Mouse (Mus musculus) midbrain, embryonic 16.5 days (tissue): ENCODE results near the gene Iqck. TPM values are rescaled to one million over a fixed set of nuclear protein-coding genes. Genes with fewer than 3 reads are reported as not detected.

Source experiments
- ATAC-seq: fragments of 200-750 bp; cut with Nextera tagmentation; 2 replicates; pipeline ENCODE4 v1.8.0; 2017; ENCODE audit warnings: moderate TSS enrichment
- H3K27ac ChIP-seq: fragments of 300-500 bp; sonication (generic); 2 replicates; pipeline ENCODE4 v1.5.1; 2014; ENCODE audit warnings: mild to moderate bottlenecking, low read length, mixed read lengths
- H3K27me3 ChIP-seq: fragments of 300-500 bp; sonication (generic); 2 replicates; pipeline ENCODE4 v1.6.1; 2014; ENCODE audit warnings: low read depth, low read length, mixed read lengths; ENCODE audit not compliant: control insufficient read depth, insufficient read depth
- H3K36me3 ChIP-seq: fragments of 300-500 bp; sonication (generic); 2 replicates; pipeline ENCODE4 v1.6.1; 2014; ENCODE audit warnings: mild to moderate bottlenecking, low read length, moderate library complexity, mixed read lengths; ENCODE audit not compliant: control insufficient read depth, insufficient read depth
- H3K4me1 ChIP-seq: fragments of 300-500 bp; sonication (generic); 2 replicates; pipeline ENCODE4 v1.6.1; 2014; ENCODE audit warnings: mild to moderate bottlenecking, low read length, mixed read lengths; ENCODE audit not compliant: control insufficient read depth, insufficient read depth
- H3K4me2 ChIP-seq: fragments of 300-500 bp; sonication (generic); 2 replicates; pipeline ENCODE4 v1.6.1; 2014; ENCODE audit warnings: mild to moderate bottlenecking, low read length, mixed read lengths
- H3K4me3 ChIP-seq: fragments of 300-500 bp; sonication (generic); 2 replicates; pipeline ENCODE4 v1.5.1; 2014; ENCODE audit warnings: low read depth, mild to moderate bottlenecking, low read length, moderate library complexity, mixed read lengths
- H3K9ac ChIP-seq: fragments of 300-500 bp; sonication (generic); 2 replicates; pipeline ENCODE4 v1.6.1; 2014; ENCODE audit warnings: low read depth, low read length, mixed read lengths
- H3K9me3 ChIP-seq: fragments of 300-500 bp; sonication (generic); replicated peaks from 2 replicates; pipeline ENCODE4 v1.6.1; 2014; ENCODE audit warnings: mild to moderate bottlenecking, low read length, mixed read lengths; ENCODE audit not compliant: control insufficient read depth, poor library complexity, severe bottlenecking
- WGBS: fragments of 180-500 bp; shearing (Covaris S2); extraction: QIAGEN DNeasy Blood & Tissue Kit; methylation state at CpG from one replicate; pipeline ENCODE4 v1.1.7; 2014; 5-methylcytosine and 5-hydroxymethylcytosine counted together
- polyA plus RNA-seq: library from polyadenylated mRNA; unstranded; fragments of >200 nt; fragmentation: Nextera tagmentation; extraction: Ambion mirVana; gene quantifications from 2 replicates; pipeline ENCODE4 v1.2.1, GENCODE M21; 2015

Gene Iqck
- polyA plus RNA-seq, 1 experiment from 2014 or later, result 4.8 TPM

DNA sequence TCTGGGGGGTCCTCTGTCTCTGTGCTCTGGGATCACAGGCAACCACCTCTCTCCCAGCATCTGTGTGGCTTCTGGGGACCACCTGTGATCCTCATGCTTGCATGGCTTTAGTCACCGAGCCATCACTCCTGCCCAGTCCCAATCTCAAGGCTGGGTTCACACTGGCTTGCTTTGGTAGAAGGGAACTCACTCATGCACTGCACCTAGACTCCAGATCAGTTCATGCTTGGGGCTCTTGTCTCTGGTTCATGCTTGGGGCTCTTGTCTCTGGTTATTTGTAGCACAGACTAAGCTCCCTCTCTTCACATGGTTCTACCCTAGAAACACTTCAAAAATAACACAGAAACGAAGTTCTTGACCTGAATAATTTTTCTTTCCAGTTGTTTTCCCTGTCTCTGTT, 44.5 kb downstream of the Iqck start:
- 67% methylated on average over 2 of the region's 2 CpGs for WGBS
- H3K9me3 ChIP-seq, result no peaks in the 10 kb centered on the region
- no peak overlapping the region for H3K9ac ChIP-seq
- no peak overlapping the region for H3K4me2 ChIP-seq
- no peak for ATAC-seq
- H3K27me3 ChIP-seq, result no peaks in the 10 kb centered on the region
- H3K4me1 ChIP-seq, result no peaks in the 10 kb centered on the region; the same call in 1 of the 2 replicates
- no peak overlapping the region for H3K4me3 ChIP-seq
- H3K36me3 ChIP-seq, result no peaks in the 10 kb centered on the region
- H3K27ac ChIP-seq, result no peak overlapping the region

DNA sequence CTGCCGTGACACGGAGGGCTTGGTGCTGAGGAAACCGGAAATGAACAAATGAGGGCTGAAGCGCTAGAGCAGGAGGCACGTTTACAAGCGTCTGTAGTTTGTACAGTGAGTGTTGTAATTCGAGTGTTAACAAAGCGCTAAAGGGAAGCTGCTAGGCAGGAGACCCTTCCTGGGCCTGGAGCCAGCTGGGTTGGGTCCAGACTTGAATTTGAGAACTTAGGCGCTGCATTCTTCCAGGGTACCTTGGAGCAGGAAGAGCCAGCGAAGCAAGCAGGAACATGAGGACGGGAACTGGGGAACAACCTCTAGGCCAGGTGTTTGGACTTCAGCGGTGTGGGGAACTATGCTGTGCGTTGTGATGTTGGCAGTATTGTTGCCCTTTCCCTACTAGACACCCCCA, 47.4 kb downstream of the Iqck start:
- no peaks in the 10 kb centered on the region for H3K36me3 ChIP-seq
- peak; percentile 32; the same call in 1 of the 2 replicates for ATAC-seq
- H3K27me3 ChIP-seq, result no peaks in the 10 kb centered on the region
- no peak overlapping the region for H3K4me3 ChIP-seq
- peak overlapping the region; percentile 34 for H3K4me2 ChIP-seq
- no peak overlapping the region for H3K27ac ChIP-seq
- H3K9ac ChIP-seq, result no peak overlapping the region
- WGBS, result 53% methylated on average over 13 of the region's 13 CpGs
- no peaks in the 10 kb centered on the region; the same call in 1 of the 2 replicates for H3K4me1 ChIP-seq
- no peaks in the 10 kb centered on the region for H3K9me3 ChIP-seq

DNA sequence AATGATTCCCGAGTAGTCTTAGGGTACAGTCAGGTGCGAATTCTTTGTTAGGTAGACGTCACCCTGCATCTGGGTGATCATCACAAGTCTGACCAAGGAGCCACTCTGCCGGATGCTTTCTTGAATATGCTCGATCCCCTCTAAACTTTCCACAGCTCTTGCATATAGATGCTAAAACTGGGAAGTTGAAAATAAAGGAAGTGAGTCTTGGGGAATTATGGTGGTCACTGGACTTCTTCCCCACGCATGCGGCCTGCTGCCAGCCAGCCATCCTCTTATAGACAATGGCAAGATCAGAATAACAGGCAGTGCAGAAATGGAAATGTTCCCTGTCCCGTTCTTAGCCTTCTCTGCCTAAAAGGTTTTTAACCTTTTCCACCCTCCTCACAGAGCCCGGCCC, 48.3 kb downstream of the Iqck start:
- H3K27ac ChIP-seq, result no peak overlapping the region
- WGBS, result 86% methylated on average over 9 of the region's 9 CpGs
- H3K9me3 ChIP-seq, result no peaks in the 10 kb centered on the region
- H3K4me2 ChIP-seq, result no peak overlapping the region
- no peaks in the 10 kb centered on the region for H3K27me3 ChIP-seq
- no peaks in the 10 kb centered on the region for H3K36me3 ChIP-seq
- H3K4me3 ChIP-seq, result no peak overlapping the region
- H3K9ac ChIP-seq, result no peak overlapping the region
- no peaks in the 10 kb centered on the region; the same call in 1 of the 2 replicates for H3K4me1 ChIP-seq
- ATAC-seq, result no peak

DNA sequence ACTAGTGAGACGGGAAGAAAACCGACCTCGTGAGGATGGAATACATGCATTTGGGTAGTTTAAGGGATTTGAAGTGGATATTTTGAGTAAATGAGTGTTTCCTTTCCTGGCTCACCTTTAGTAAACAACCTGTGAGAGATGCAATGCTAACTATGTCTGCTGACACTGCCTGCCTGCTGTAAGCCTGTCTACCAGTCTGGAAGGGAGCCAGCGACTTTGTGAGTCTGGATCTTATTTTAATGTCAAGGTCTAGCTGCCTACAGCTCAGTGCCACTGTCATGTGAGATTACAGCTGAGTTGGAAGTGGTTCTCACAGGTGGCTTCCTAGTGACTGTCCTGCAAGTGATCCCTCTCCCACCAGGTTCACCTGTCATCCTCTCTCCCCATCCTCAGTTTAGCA, 49.0 kb downstream of the Iqck start:
- Histone ChIP-seq H3K9me3 (no peaks in the 10 kb centered on the region), H3K4me2 (no peak overlapping the region), H3K27ac (no peak overlapping the region), H3K36me3 (no peaks in the 10 kb centered on the region), H3K27me3 (no peaks in the 10 kb centered on the region), H3K4me1 (no peaks in the 10 kb centered on the region; the same call in 1 of the 2 replicates), H3K4me3 (no peak overlapping the region), H3K9ac (no peak overlapping the region)
- 88% methylated on average over 4 of the region's 4 CpGs for WGBS
- no peak for ATAC-seq

DNA sequence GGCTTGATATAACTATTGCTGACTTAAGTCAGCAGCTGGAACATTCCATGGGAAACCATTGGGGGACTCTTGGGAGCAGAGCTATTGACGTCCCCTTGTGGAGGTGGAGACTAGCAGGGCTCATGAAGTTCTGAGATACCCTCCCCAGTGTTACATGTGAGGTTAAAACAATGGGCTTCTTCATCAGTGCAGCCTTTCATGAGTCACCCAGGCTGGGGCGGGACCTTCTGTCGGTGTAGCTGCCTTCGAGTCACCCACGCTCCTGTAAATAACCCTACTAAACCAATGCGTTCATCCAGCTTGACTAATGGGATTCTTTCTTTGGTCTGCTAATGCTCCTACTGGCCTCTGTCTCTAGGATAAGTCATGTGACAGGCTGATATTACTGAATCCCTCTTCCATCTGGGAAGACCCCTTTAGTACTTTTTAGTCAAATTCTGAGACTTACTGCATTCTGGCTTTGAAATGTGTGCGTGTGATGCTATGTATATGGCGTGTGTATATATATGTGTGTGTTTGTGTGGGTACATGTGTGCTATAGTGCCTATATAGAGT, 53.5 kb downstream of the Iqck start:
- Histone ChIP-seq H3K9me3 (no peaks in the 10 kb centered on the region), H3K4me2 (no peak overlapping the region), H3K4me3 (no peak overlapping the region), H3K36me3 (no peaks in the 10 kb centered on the region), H3K4me1 (peaks cover 9% of the 10 kb centered on the region; the same call in 1 of the 2 replicates), H3K27me3 (no peaks in the 10 kb centered on the region), H3K9ac (no peak overlapping the region), H3K27ac (no peak overlapping the region)
- ATAC-seq, result no peak
- WGBS, result 58% methylated on average over 8 of the region's 8 CpGs

DNA sequence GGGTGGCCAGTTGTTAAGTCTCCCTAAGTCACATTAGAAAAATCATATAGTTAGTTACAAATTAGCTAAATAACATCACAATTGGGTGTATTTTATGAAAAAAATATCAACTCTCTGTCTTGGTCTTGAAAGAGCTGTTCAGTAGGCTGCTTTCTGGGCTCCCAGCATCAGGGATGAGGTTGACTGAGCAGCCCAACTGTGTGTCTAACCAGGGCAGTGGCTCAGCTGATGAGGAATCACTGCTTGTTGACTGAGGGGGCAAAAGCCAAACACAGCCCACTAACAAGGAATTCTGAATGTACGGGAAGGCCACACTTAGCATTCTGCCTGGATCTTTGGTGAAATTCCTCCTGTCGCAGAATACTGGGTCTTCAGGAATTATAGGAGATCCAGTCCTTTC, 54.9 kb downstream of the Iqck start:
- WGBS, result 84% methylated on average over 2 of the region's 2 CpGs
- Histone ChIP-seq H3K4me2 (no peak overlapping the region), H3K27ac (no peak overlapping the region), H3K27me3 (no peaks in the 10 kb centered on the region), H3K9me3 (no peaks in the 10 kb centered on the region), H3K4me3 (no peak overlapping the region), H3K36me3 (no peaks in the 10 kb centered on the region), H3K4me1 (peaks cover 9% of the 10 kb centered on the region; the same call in 1 of the 2 replicates), H3K9ac (no peak overlapping the region)
- ATAC-seq, result no peak

DNA sequence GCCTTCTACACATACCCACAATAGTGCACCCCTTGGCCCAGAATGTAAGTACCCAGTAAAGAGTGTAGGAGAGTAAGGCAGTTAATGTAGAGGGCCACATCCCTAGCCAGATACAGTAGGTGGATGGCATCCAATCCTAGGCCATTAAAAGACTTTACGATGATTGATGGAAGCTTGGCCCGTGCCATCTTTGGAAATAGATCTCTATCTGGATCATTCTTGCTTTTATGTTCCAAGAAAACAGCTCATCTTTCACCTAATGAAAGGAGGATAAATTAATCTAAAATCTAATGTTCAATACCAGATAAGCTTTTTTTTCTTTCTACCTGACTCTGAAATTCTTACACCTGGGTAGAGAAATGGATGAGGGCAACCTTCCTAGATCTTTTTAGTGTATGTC, 55.6 kb downstream of the Iqck start:
- H3K9ac ChIP-seq, result no peak overlapping the region
- no peaks in the 10 kb centered on the region for H3K36me3 ChIP-seq
- 97% methylated on average over 2 of the region's 2 CpGs for WGBS
- no peak overlapping the region for H3K4me3 ChIP-seq
- H3K4me1 ChIP-seq, result peaks cover 9% of the 10 kb centered on the region; the same call in 1 of the 2 replicates
- ATAC-seq, result no peak
- H3K27ac ChIP-seq, result no peak overlapping the region
- no peaks in the 10 kb centered on the region for H3K27me3 ChIP-seq
- no peak overlapping the region for H3K4me2 ChIP-seq
- H3K9me3 ChIP-seq, result no peaks in the 10 kb centered on the region

DNA sequence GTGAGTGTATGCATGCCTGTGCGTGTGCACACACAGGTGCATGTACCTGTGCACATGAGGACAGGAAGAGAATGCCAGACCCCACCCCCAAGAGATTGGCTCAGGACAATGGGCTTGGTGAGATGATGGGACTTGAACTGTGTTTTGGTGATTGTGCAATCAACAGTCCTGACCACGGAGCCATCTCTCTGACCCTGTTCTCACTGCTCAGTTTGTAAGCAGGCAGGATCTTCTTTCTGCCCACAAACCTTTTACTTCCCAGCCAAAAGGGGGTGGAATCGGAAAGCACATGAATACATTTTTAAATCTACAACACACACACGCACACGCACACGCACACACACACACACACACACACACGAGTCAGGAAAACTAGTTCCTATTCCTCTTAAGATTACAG, 56.0 kb downstream of the Iqck start:
- no peaks in the 10 kb centered on the region for H3K27me3 ChIP-seq
- WGBS, result 66% methylated on average over 7 of the region's 7 CpGs

DNA sequence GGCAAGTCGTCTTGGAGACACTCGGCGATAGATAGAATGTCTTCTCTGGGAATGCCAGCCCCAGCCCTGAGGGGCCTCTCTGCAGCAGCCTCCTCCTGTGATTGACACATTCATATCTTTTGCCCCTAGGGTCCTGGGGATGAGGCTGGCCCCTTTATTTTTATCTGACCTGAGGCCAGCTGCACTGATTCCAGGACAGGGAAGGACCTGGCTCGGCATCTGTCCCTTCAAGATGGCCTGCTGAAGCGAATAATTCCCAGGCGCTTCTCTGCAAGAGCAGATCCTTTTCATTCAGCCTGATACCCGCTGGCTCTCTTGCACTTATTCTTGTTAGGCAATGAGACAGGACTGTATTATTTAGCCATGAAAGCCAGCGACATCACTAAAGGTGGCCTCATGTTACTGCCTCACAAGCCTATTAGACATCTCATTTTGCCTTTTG, 56.5 kb downstream of the Iqck start:
- no peak overlapping the region for H3K27ac ChIP-seq
- H3K4me2 ChIP-seq, result no peak overlapping the region
- no peaks in the 10 kb centered on the region for H3K9me3 ChIP-seq
- WGBS, result 10% methylated on average over 8 of the region's 8 CpGs
- no peak overlapping the region for H3K9ac ChIP-seq
- peaks cover 9% of the 10 kb centered on the region; the same call in 1 of the 2 replicates for H3K4me1 ChIP-seq
- H3K4me3 ChIP-seq, result no peak overlapping the region
- no peaks in the 10 kb centered on the region for H3K36me3 ChIP-seq
- ATAC-seq, result 0 out of 2 replicates have a peak, but pooled peaks have one; percentile 51
- no peaks in the 10 kb centered on the region for H3K27me3 ChIP-seq

More for the DNA sequence above, 56.0 kb downstream of the Iqck start:
- peaks cover 9% of the 10 kb centered on the region; the same call in 1 of the 2 replicates for H3K4me1 ChIP-seq
- H3K27ac ChIP-seq, result no peak overlapping the region
- H3K9ac ChIP-seq, result no peak overlapping the region
- no peaks in the 10 kb centered on the region for H3K9me3 ChIP-seq
- H3K36me3 ChIP-seq, result no peaks in the 10 kb centered on the region
- no peak overlapping the region for H3K4me3 ChIP-seq
- H3K4me2 ChIP-seq, result no peak overlapping the region
- 0 out of 2 replicates have a peak, but pooled peaks have one; percentile 14 for ATAC-seq
